Mouse (Mus musculus): ENCODE data around the gene Dip2b.

The Dip2b gene

DNA sequence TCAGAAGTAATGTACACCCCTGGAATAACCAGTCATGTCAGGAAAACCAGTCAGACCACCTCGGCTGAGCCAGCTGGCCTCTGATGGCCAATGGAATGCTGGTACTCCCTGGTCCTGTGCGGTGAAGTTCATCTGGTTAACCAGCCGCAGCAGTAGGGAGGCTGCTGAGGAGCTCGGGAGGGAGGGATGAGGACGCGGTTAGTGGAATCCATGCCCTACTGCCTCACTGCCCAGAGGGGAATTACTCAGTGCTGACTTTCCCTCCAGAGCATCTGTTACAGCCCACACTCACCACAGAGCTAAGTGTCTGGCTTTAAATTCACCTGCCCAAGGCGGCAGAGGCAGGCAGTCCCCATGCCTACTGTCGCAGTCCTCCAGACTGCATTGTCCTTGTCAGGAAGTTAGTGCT is 51.2 kb downstream of the Dip2b start:
- peak; percentile 23 to 27 for DNase-seq

DNA sequence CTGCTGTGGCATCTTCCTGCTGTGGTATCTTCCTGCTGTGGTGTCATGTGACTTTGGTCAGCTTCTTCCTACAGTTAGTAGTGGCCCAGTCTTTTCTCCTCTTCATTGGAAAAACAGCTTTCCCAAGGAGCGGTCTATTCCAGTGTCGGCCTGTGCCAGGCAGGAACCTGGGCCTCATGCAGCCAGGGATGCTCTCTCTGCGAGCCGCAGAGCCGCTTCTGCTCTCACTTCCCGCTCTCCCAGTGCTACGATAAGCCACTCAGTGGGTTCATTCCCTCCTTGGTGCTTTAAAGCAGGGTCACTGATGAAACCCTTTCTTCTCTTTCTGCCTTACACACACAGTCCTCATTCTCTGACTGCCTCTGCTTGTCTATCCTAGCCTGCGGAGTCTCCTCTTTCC is 53.4 kb downstream of the Dip2b start:
- DNase-seq = no peak

DNA sequence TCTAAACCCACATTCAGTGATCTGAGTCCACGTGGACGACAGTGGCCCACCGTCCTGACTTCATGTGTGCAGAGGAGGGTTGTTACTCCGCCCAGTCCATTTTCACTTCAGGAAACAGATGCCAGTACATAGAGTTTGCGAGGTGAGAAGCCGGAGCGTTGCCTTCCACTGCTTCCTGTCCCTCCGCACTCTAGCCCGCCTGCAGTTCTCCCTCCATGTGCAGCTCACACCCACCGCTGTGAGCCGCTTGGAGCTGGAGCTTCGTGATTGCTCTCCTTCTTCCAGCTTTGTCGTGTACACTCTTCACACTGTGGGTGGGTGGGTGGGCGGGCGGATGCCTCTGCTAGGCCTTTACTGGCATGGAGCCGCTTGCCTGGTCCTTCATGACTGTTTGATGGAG is 53.8 kb downstream of the Dip2b start:
- no peak for DNase-seq

DNA sequence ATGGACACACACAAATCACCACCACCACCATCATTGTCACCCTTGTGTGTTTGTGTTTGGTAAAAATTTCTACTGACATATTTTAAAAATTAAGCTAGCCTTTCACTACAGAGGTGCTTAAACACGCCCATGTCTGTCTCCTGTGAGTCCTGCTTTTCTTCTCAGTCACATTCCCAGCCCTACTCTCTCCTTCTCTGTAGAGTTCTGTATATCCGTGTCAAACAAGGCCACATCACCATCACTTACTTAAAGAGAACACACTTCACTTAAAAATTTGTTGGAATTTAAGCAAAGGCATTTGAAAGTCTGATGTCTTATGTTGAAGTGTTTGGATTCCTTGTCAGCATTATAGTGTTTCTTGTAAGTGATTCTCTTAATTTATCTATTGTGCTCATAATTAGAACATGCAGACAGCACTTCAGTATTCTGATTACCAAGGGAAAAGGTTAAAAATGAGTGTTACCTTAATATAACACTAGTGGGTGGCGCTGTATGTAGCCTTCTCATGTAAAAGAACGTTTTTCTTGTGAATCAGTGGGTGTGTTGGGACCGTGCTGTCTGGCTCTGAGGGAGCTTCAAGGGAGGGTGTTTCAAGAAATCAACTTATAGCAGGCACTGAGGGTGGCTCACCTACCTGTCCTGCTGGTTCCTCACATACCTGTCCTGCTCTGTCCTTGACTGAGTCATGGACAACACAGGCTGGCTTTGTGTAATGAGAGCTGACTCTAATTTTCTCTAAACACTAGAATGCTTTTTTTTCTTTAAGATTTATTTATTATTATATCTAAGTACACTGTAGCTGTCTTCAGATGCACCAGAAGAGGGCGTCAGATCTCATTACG is 58.3 kb downstream of the Dip2b start:
- DNase-seq = no peak

DNA sequence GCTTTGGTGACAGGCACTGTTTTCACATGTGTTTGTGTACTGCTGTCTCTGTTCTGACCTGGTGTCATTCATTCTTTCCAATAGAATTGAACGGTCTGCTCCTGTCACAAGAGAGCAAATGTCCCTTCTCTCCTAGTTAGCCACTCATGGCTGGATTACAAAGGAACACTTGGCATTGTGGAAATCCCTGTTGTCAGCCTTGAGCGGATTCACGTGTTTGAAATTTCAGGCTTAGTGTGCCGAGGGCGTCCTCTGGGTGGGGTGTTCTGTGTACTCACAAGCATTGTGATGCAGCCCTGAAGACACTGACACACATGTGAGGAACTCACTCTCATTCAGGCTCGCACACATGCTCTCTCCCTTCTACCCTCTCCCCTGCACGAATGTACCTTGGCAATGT is 61.9 kb downstream of the Dip2b start:
- no peak for DNase-seq

DNA sequence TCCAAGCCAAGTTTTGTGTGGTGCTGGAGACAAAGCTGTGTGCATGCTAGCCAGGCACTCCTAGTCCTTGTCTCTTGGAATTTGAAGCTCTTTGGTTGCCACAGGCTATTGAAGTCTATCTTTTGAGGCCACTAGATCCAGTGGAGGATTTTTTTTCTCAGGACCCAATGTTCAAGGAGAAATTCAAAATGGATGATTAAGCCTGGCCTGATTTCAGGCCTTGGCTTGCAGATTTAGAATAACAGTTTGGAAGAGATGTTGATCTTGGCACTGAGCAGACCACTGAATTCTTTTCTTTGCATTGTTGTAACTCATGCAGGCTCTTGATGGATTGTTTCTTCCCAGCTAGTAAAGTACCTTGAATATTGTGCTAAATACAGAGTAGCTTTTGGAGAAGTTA is 62.7 kb downstream of the Dip2b start:
- DNase-seq = no peak

DNA sequence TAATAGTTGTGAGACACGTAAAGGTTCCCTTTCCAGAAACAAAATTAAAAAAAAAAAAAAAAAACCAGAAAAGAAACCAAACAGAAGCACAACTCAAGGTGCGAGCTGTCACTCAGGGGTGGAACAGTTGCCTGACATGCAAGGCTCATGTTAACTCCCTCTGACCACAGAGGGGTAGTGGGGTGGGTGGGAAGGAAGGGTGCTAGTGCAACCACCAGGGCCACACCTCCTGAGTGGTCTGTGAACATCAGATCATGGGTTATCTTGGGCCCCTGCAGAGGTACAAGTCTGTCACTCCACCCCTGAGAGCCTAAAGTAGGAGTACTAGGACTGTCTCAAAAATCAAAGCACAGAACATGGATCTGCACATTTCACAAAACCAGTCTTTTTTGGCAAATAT is 65.7 kb downstream of the Dip2b start:
- no peak for DNase-seq

DNA sequence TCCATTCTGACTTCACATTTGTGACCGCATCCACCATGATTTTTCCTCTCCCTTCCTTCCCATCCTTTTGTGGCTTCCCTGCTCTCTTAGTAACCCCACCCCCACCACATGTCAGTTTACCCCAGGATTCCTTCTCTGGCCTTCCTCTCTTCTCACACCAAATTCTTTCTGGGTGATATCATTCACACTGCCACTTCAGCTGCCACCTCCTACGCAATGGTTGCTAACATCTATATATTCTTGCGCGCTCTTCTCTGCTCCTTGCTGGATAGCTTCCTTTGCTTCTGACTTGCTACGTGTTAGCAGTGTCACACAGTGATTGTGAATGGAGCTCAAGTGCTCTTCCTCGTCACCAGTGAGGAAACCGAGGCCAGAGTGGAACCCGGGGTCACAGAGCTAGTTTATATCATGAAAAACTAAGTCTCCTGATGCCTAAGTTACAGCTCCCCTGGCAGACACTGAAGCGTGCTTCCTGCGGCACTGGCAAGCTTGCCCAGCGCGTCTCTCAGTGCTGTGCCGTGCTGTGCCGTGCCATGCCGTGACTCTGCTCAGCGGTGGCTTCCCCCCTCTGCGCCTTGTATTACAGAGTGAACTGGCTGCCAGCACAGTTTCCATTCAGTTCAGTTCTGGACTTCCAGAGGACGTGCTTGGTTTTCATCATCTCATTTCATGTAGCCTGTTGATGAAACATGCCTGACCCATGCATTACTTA is 69.8 kb downstream of the Dip2b start:
- DNase-seq = no peak

DNA sequence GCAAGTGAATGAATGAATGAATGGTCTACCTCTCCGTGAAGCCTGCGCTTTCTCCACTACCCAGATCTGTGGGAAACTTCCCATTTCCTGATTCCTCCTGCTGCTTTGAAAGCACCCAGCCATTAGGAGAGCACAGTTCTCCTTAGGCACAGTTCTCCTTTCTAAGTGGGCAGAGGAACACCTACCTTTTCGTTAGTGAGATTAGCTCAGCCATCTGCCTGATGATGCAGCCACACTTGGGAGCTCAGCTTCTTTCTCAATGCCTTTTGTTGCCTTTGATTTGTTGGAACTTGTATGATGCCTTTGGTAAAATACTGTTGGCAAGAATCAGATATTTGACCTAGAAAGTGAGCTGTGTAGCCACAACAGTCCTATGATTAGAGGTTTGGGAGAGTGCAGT is 71.5 kb downstream of the Dip2b start:
- no peak for DNase-seq

DNA sequence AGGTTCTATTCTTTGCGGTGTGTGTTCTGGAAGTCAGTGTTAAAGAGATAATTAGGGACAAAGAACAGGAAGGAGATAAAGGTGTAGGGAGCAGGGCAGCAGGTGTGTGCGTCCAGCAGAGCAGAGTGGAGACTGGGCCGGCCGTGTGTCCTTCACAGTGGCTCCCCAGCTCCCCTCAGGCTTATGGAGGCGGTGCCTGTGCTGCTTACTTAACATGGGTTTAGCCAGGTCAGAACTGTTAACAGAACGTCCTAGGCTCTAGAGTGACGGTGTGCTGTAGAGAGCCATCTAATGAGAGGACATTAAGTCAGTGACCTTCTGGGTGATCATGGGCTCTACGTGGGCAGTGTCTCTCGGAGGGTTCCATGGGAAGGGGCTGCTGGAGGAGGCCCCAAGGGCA is 73.4 kb downstream of the Dip2b start:
- DNase-seq = peak in 1 of 2 experiments; percentile 25

DNA sequence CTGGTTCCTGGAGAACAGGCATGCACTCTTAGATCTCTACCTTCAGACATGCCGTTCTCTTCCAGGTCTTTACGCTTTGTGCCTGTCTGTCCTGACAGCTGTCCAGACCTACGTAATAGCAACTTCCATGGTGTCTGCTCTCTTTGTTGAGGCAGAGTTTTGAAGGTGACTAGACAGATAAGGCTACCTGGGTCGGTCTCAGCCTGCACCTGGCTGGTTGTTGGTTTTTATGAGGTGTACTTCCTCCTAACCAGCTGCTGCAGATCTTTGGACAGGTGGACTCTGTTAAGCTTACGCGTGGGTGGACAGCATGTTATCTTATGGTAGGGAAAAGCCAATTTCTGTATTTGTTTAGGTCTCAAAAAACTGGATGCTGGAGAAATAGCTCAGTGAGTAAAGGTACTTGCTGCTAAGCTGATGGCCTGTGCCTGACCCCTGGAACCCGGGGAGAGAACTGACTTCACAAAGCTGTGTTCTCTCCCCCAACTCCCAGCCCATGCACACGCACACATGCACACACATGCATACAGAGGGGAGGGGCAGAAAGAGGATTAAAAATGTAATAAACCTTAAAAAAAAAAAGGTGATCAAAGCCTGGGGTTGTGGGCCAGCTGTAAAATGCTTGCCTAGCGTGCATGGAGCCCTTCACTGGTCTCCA is 74.0 kb downstream of the Dip2b start:
- DNase-seq = no peak

DNA sequence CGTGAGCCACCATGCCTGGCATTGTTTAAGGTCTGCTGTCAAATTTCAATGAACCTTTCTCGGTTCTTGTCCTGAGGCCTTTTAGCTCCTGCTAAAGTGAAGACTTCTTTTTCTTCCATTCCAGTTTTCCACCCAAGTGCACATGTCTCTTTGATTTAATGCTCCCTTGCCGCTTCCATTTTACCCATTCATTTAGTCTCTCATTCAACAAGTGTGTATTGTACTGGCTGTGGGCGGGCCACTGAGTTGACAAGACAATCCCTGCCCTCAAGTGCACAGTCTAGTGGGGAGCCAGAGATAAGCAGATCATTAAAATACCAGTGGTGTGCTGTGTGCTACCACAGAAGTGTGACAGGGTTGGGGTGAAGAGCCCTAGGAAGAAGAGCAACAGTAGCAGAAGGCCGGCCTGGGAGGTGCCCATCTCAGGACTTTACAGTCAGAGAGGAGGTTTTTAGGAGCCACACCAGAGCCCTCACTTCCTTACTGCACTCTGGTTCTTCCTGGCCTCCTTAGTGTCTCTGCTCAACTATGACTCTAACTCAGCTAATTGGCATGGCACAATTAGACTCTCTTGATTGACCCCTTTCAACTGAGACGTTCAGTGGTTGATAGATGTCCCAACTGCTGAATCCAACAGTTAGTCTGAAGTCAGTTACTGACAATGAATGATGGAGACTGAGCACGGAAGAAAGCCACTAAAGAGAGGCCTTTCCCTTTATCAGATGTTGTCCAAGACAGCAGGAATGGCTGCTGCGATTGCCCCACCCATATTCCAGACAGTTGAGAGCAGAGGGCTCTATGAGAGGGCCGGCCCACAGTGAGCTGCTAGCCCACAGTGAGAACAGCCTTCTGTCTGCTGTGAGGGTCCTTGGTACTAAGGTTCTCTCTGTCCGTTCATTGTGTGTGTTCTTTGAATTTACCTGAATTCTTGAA is 75.1 kb downstream of the Dip2b start:
- no peak for DNase-seq

DNA sequence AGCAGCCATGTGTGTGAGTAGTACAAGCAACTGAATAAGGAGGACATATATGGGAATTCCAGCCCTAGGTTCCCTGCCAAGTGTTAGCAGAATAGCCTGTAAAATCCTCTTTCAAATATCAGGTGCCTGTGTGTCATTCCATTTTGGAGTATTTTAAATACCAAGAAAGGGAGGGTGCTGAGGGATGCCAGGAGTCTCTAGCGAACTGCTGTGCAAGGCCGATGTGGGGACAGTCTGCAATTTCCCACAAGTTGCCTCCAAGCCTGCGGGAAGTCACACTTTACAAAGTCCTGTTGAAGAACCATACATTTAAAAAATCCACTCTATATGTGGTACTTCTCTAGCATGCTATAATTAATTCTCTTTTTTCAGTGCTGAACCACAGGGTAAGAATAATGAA is 77.0 kb downstream of the Dip2b start:
- DNase-seq = no peak

DNA sequence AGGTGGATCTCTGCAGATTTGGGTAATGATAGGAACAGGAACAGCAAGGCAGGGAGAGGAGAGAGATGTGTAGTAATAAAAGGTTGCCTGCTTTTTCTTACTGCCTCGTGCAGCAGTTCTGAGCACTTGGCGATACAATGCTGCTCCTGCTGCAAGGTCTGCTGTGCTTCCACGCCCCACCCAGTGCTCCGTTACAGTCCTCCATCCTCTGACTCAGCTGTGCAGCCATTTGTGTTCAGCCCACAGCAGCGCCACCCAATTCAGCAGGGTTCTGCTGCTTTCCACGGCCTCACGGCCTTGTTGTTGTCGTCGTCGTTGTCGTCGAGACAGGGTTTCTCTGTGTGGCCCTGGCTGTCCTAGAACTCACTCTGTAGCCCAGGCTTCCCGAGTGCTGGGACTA is 77.9 kb downstream of the Dip2b start:
- DNase-seq = no peak

DNA sequence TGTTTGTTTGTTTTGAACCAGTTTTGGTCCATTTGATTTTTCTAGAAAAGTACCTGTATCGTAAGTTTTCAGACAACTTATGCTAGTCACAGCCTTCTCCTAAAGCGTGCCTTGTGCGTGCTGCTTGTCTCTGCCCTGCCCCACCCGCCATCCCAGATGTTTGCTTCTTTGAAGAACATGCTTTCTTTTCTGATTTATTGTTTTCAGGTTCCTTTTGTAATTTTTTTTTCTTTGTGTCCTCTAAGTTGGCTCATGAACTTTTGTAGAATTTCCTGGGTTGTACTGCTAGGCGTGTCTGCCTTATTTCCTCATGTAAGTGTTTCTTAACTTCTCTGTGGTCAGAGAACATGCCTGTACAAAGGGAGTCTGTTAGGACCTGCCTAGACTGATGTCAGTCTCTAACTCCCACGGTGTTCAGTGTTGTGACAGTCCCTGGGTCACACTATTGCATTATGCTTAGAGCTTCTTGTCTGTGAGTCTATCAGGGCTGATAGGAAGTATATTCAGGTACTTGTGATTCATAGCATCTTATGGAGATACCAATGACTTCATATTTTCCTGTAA is 80.8 kb downstream of the Dip2b start:
- no peak for DNase-seq

DNA sequence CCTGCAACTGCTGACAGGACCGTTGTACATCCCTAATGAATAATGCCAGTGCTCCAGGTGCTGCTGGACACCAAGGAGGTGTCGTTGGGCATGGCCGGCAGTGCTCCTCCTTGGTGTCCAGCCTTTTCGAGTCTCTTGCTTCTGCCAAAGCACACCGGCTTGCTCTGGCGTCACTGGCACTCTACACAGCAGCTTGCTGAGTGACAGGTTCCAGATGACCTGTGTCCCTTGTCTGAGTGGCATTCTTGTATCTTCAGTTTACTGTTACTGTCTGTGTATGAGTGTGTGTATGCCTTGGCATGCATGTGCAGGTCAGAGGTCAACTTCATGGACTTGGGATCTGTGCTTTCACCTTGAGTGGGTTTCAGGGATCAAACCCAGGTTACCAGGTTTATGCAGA is 83.0 kb downstream of the Dip2b start:
- no peak for DNase-seq

DNA sequence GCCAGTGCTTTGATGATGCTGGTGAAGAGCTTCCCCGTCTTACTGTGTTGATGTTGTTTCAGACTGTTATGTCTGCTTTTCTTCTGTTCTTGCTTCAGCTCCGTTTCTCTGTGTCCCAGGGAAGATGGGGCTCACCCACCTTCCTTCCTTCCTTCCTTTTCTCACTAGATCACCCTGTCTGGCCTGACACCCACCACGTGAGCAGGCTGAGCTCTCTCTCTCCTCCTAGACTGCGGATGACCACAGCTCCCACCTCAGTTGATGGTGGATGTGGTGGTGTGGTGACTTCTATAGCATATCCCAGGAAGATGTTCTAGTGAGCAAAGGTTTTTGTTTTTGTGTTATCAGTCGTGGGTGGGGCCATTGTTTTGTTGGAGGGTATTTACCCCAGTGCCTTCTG is 85.4 kb downstream of the Dip2b start:
- no peak for DNase-seq

DNA sequence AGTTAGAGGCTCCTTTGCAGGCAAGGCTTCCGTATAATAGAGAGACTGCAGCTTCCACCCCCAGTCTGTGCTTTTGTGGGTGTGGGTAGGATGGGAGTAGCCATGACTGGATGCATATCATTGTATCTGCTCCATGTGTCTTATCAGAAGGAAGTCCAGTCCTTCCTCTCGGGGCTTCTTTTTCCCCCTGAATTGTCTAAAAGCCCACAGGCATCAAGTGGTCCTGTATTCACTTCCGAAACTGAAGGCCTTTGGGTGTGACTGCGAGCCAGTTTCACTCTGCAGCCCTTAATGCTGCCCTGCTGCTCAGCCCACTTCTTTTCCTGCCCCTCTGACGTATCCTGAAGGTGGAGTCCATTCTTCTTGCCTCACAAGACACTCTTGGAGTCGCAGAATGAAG is 86.8 kb downstream of the Dip2b start:
- no peak for DNase-seq

DNA sequence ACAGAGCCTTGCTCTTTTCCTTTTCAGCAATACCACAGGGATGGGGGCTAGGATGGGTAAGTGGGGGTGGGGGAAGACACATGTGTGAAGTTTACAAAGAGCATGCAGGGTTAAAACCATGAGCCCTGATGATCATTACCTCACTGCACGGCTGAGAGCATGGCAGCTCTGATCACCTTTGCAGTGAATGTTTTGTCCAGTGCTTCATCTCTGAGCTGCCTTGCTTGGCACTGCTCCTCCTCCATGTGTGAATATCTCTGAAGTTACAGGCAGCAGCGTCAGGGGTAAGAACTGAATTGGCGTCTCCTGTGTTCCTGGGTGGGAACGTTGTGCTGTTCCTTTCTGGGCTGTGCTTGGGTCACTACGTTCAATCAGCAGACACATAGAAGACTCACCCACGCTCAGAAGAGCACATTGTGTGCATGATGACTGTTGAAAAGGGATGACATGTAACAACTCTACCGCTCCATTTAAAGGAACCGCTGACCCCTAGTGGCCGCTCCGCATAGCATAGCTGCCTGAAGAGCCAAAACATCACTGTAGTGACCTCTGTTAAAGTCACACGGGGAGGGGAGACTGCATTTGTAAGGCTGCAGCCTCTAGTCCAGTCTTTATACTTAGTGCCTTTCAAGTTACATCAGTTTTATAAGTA is 88.1 kb downstream of the Dip2b start:
- DNase-seq = peak; percentile 78 to 91

DNA sequence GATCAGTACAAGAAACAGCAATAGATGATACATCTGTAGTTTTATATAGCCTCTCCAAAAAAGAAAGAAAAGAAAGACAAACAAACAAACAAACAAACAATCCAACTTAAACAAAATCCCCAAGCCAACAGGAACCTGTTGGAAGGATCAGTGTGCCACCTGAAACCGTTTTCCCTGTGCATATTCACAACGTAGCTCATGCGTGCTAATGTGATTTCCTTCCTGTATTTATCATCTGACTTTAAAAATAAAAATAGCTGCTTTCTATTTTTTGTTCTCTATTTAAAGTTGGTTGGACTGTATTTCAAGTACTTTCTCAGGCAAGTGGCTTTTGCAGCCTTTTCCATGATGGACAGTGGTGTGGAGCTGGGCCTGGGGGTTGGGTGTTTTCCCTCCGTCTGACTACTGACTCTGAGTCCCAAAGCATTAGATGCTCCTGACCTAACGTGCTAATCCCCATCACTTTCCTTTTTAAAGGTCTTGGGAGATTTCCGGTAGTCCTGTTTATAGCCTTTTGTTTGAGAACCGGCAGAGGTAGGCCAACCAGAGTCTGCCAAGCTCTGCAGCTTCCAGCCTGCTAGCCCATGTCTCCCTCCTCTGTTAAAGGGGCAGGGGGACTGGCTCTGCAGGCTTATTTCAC is 90.8 kb downstream of the Dip2b start:
- DNase-seq = no peak

DNA sequence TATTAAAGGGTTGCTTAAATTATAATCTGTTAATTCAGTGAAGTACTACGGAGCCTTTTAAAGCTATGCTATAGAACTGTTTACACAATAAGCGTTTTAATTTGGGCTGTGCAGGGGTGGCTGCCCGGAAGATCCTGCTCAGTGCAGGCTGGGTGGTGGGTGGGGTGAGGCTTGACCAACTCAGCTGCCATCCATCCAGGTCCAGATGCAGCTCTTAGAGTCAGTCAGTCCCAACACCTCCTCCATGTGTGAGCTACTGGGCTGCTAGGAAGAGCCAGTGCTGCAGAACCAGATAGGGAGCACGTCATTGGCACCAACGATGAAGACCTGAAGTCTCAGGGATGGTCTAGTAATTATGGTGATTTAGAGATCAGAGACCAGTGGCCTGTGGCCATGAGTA is 101.2 kb downstream of the Dip2b start:
- DNase-seq = no peak

DNA sequence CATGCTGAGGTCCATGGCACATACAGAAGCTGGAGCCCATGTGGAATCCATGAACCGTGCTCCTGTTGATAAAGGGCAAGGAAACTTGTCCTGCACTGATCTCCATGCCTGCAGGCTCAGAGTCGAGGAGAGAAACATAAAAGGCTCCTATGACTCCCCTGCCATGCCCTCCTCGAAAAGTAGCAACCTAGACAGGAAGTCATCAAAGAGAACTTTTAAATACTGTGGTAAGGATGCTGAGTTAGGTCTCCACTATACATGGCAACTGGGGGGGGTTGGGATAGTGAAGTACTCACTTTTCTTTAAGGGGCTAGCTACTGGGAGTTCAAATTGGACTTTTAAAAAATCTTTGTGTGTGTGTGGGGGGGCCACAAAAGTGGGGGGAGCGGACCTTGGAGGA is 102.0 kb downstream of the Dip2b start:
- no peak for DNase-seq
